Comparison of ENCODE assay signal across 15 mouse cellular contexts in the genomic region with DNA sequence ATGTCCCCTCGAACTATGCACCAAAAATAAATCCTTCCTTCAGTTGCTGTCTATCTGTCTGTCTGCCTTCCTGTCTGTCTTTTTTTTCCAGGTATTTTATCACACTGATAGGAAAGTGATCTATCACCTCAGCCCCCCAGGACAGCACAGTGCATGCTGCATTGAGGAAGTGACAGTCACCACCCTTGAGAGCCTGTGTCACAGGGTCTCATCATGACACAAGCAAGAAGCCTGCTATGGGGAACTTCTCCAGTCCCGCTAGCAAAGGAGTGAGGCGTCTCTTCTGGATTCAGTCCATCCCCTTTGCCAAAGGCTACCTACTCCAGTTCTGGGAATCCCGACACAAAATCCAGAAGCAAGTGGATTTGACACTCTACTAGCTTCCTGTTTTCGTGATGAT.
"Had no signal": no experiment of that assay in that cellular context is flagged by ENCODE, and none has a peak within 500 bp of the region (broad histone marks: within the 10 kb centered on the region; RNA-seq: fewer than 3 reads in every experiment).

No protein-coding gene starts in this region.

- H3K4me3 ChIP-seq: left cerebral cortex, adult 2 months; limb, embryonic 15.5 days; midbrain, embryonic 10.5 days; midbrain, embryonic 15.5 days; neural tube, embryonic 13.5 days; stomach, embryonic 15.5 days had no signal

- H3K36me3 ChIP-seq: limb, embryonic 15.5 days; midbrain, embryonic 10.5 days; midbrain, embryonic 15.5 days; neural tube, embryonic 13.5 days; stomach, embryonic 15.5 days had no signal

- H3K4me2 ChIP-seq: limb, embryonic 15.5 days; midbrain, embryonic 15.5 days; neural tube, embryonic 13.5 days; stomach, embryonic 15.5 days had no signal

- H3K9me3 ChIP-seq: limb, embryonic 15.5 days; midbrain, embryonic 10.5 days; midbrain, embryonic 15.5 days; neural tube, embryonic 13.5 days; stomach, embryonic 15.5 days had no signal

- H3K9ac ChIP-seq: limb, embryonic 15.5 days; midbrain, embryonic 15.5 days; neural tube, embryonic 13.5 days; stomach, embryonic 15.5 days had no signal

- ATAC-seq: inflammation-experienced regulatory T-cells, adult 6 months; intestine, postnatal 0 days; midbrain, embryonic 15.5 days had no signal

- H3K27ac ChIP-seq: left cerebral cortex, adult 2 months; limb, embryonic 15.5 days; midbrain, embryonic 10.5 days; midbrain, embryonic 15.5 days; neural tube, embryonic 13.5 days; stomach, embryonic 15.5 days had no signal

- H3K27me3 ChIP-seq: limb, embryonic 15.5 days; midbrain, embryonic 15.5 days; stomach, embryonic 15.5 days had no signal

- DNase-seq: kidney, adult 8-10 months; kidney, postnatal 25 days; lung, adult 18-20 months; retina, postnatal 1 day; right cerebral cortex, postnatal 4 days; thymus, adult 2 months; thymus, postnatal 25 days had no signal
